Mouse (Mus musculus): ENCODE measurements at regions not wholly inside any gene's neighbourhood (a gene's known extent, or its start where the extent isn't known, plus 50 kb on each side); places are given as distances from the start of the nearest gene placed in this dataset.

GRCm38 (mm10) chr16:79718230-79718629 lies 627.3 kb upstream of the Tmprss15 start:
- in situ Hi-C loops (cut with MboI, MseI) = no loop called here

GRCm38 (mm10) chr16:79692444-79692843 lies 601.5 kb upstream of the Tmprss15 start:
- in situ Hi-C loops (cut with MboI, MseI) = no loop called here

GRCm38 (mm10) chr16:79651162-79651741 lies 560.4 kb upstream of the Tmprss15 start:
- in situ Hi-C loops (cut with MboI, MseI) = no loop called here

- in situ Hi-C loops (cut with MboI, MseI) = no loop called here
Observed at GRCm38 (mm10) chr16:79640898-79641297, 550.0 kb upstream of the Tmprss15 start.

- in situ Hi-C loops (cut with MboI, MseI) = no loop called here
Observed at GRCm38 (mm10) chr16:79627139-79627538, 536.2 kb upstream of the Tmprss15 start.

GRCm38 (mm10) chr16:79611002-79611401 lies 520.1 kb upstream of the Tmprss15 start:
- in situ Hi-C loops (cut with MboI, MseI) = no loop called here

- in situ Hi-C loops (cut with MboI, MseI) = loop anchor here in 1 of 2 experiments (10.0 kb wide), 1 partner anchor 324 kb away; no protein-coding TSS in a partner anchor
Observed at GRCm38 (mm10) chr16:79590891-79591290, 500.0 kb upstream of the Tmprss15 start.

GRCm38 (mm10) chr16:79585745-79586144 lies 494.8 kb upstream of the Tmprss15 start:
- in situ Hi-C loops (cut with MboI, MseI) = no loop called here

- in situ Hi-C loops (cut with MboI, MseI) = no loop called here
Observed at GRCm38 (mm10) chr16:79570867-79571266, 480.0 kb upstream of the Tmprss15 start.

GRCm38 (mm10) chr16:79534370-79534769 lies 443.5 kb upstream of the Tmprss15 start:
- in situ Hi-C loops (cut with MboI, MseI) = no loop called here

GRCm38 (mm10) chr16:79492493-79492892 lies 401.6 kb upstream of the Tmprss15 start:
- in situ Hi-C loops (cut with MboI, MseI) = no loop called here

GRCm38 (mm10) chr16:79450871-79451270 lies 360.0 kb upstream of the Tmprss15 start:
- in situ Hi-C loops (cut with MboI, MseI) = no loop called here

GRCm38 (mm10) chr16:79449732-79450131 lies 358.8 kb upstream of the Tmprss15 start:
- in situ Hi-C loops (cut with MboI, MseI) = no loop called here

GRCm38 (mm10) chr16:79407385-79407784 lies 316.5 kb upstream of the Tmprss15 start:
- in situ Hi-C loops (cut with MboI, MseI) = no loop called here

- in situ Hi-C loops (cut with MboI, MseI) = no loop called here
Observed at GRCm38 (mm10) chr16:79406216-79406615, 315.3 kb upstream of the Tmprss15 start.

- in situ Hi-C loops (cut with MboI, MseI) = no loop called here
Observed at GRCm38 (mm10) chr16:79404064-79404463, 313.2 kb upstream of the Tmprss15 start.

GRCm38 (mm10) chr16:79400100-79400499 lies 309.2 kb upstream of the Tmprss15 start:
- in situ Hi-C loops (cut with MboI, MseI) = no loop called here

GRCm38 (mm10) chr16:79398476-79398875 lies 307.6 kb upstream of the Tmprss15 start:
- in situ Hi-C loops (cut with MboI, MseI) = loop anchor here in 1 of 2 experiments (10.0 kb wide), 1 partner anchor 1096 kb away; no protein-coding TSS in a partner anchor

GRCm38 (mm10) chr16:79394425-79394824 lies 303.5 kb upstream of the Tmprss15 start:
- in situ Hi-C loops (cut with MboI, MseI) = loop anchor here in 1 of 2 experiments (10.0 kb wide), 1 partner anchor 1100 kb away; no protein-coding TSS in a partner anchor

GRCm38 (mm10) chr16:79386421-79386820 lies 295.5 kb upstream of the Tmprss15 start:
- in situ Hi-C loops (cut with MboI, MseI) = no loop called here

- in situ Hi-C loops (cut with MboI, MseI) = no loop called here
Observed at GRCm38 (mm10) chr16:79350127-79350526, 259.2 kb upstream of the Tmprss15 start.

GRCm38 (mm10) chr16:79342453-79342852 lies 251.6 kb upstream of the Tmprss15 start:
- in situ Hi-C loops (cut with MboI, MseI) = no loop called here

GRCm38 (mm10) chr16:79336416-79336815 lies 245.5 kb upstream of the Tmprss15 start:
- in situ Hi-C loops (cut with MboI, MseI) = no loop called here

GRCm38 (mm10) chr16:79336016-79336415 lies 245.1 kb upstream of the Tmprss15 start:
- in situ Hi-C loops (cut with MboI, MseI) = no loop called here

Measured in T-helper 17 cell (primary cell).